Mouse (Mus musculus) kidney, embryonic 14.5 days (tissue): ENCODE data around the gene Kpna3. TPM values are rescaled to one million over a fixed set of nuclear protein-coding genes. Genes with fewer than 3 reads are reported as not detected.

Experiments used
- ATAC-seq: fragments of 200-750 bp; cut with Nextera tagmentation; 2 replicates; pipeline ENCODE4 v1.8.0; 2017; ENCODE audit warnings: moderate number of reproducible peaks, mild to moderate bottlenecking, moderate TSS enrichment, moderate library complexity; ENCODE audit not compliant: low FRiP score, low TSS enrichment
- H3K27ac ChIP-seq: fragments of 300-500 bp; sonication (generic); 2 replicates; pipeline ENCODE4 v1.5.1; 2014; ENCODE audit warnings: low read depth, mild to moderate bottlenecking, low read length, moderate library complexity, mixed read lengths
- H3K27me3 ChIP-seq: fragments of 300-500 bp; sonication (generic); 2 replicates; pipeline ENCODE4 v1.6.1; 2014; ENCODE audit warnings: mild to moderate bottlenecking, low read length; ENCODE audit not compliant: control insufficient read depth, insufficient read depth
- H3K36me3 ChIP-seq: fragments of 300-500 bp; sonication (generic); 2 replicates; pipeline ENCODE4 v1.6.1; 2014; ENCODE audit warnings: low read length, mixed read lengths; ENCODE audit not compliant: control insufficient read depth, insufficient read depth
- H3K4me1 ChIP-seq: fragments of 300-500 bp; sonication (generic); 2 replicates; pipeline ENCODE4 v1.6.1; 2014; ENCODE audit warnings: low read length, mixed read lengths; ENCODE audit not compliant: control insufficient read depth, insufficient read depth
- H3K4me2 ChIP-seq: fragments of 300-500 bp; sonication (generic); replicated peaks from 2 replicates; pipeline ENCODE4 v1.6.1; 2014; ENCODE audit warnings: low read depth, mild to moderate bottlenecking, low read length
- H3K4me3 ChIP-seq: fragments of 300-500 bp; sonication (generic); 2 replicates; pipeline ENCODE4 v1.5.1; 2014; ENCODE audit warnings: mild to moderate bottlenecking, low read length
- H3K9ac ChIP-seq: fragments of 300-500 bp; sonication (generic); 2 replicates; pipeline ENCODE4 v1.6.1; 2014; ENCODE audit warnings: low read depth, mild to moderate bottlenecking, low read length, moderate library complexity
- H3K9me3 ChIP-seq: fragments of 300-500 bp; sonication (generic); 2 replicates; pipeline ENCODE4 v1.6.1; 2016; ENCODE audit warnings: low read length; ENCODE audit not compliant: control insufficient read depth
- WGBS: fragments of 180-500 bp; shearing (Covaris S2); extraction: QIAGEN DNeasy Blood & Tissue Kit; methylation state at CpG from one replicate; pipeline ENCODE4 v1.1.7; 2014; 5-methylcytosine and 5-hydroxymethylcytosine counted together
- polyA plus RNA-seq: library from polyadenylated mRNA; unstranded; fragments of >200 nt; fragmentation: Nextera tagmentation; extraction: Ambion mirVana; gene quantifications from 2 replicates; pipeline ENCODE4 v1.2.1, GENCODE M21; 2014

Kpna3 gene
- 34.4 and 64.9 TPM in 2 replicates for polyA plus RNA-seq

- Histone ChIP-seq H3K27ac (peak within 1 kb of the TSS; percentile 92), H3K36me3 (no peaks in the 10 kb centered on the region), H3K27me3 (no peaks in the 10 kb centered on the region), H3K9ac (peak within 1 kb of the TSS; percentile 97), H3K4me3 (peak within 1 kb of the TSS; percentile 85), H3K4me2 (peak within 1 kb of the TSS; percentile 46), H3K9me3 (no peaks in the 10 kb centered on the region), H3K4me1 (peaks cover 10% of the 10 kb centered on the region; the same call in 1 of the 2 replicates)
- under 1% methylated on average over 75 of the region's 85 CpGs for WGBS
- ATAC-seq = peak; percentile 99
These were observed at the start of gene Kpna3 for GRCm38 (mm10) chr14:61439661-61440559. Gene Kpna3 (minus strand): TSS chr14:61439874.

GRCm38 (mm10) chr14:61460365-61460764 lies 20.7 kb upstream of the Kpna3 start:
- 77% methylated on average over 2 of the region's 2 CpGs for WGBS

DNA sequence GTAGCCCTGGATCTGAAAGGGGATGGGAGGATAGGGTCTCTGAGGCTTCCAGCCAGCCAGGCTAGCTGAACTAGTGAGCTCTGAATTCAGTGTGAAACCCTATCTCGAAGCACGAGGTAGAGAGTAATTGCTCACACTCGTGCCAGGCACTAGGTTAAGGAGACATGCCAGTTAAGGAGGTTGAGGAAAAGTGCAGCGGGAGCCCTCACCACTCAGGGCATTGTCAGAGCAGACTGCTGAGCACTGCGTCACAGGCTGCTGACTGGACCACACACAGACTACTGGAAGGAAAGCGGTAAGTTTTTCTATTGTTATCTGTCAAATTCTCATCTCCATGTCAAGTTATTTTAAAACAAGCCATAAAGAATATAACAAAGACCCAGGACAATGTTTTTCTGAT lies 17.8 kb upstream of the Kpna3 start:
- Histone ChIP-seq H3K4me2 (no peak overlapping the region), H3K27me3 (no peaks in the 10 kb centered on the region), H3K27ac (no peak overlapping the region), H3K4me1 (no peaks in the 10 kb centered on the region), H3K9ac (no peak overlapping the region), H3K4me3 (no peak overlapping the region), H3K9me3 (no peaks in the 10 kb centered on the region), H3K36me3 (no peaks in the 10 kb centered on the region)
- ATAC-seq = no peak
- 54% methylated on average over 6 of the region's 6 CpGs for WGBS

More at GRCm38 (mm10) chr14:61460365-61460764, 20.7 kb upstream of the Kpna3 start:
- no peaks in the 10 kb centered on the region for H3K9me3 ChIP-seq
- no peak overlapping the region for H3K4me3 ChIP-seq
- H3K27ac ChIP-seq = no peak overlapping the region
- no peaks in the 10 kb centered on the region for H3K4me1 ChIP-seq
- no peaks in the 10 kb centered on the region for H3K27me3 ChIP-seq
- no peak for ATAC-seq
- no peak overlapping the region for H3K4me2 ChIP-seq
- no peaks in the 10 kb centered on the region for H3K36me3 ChIP-seq
- H3K9ac ChIP-seq = no peak overlapping the region

DNA sequence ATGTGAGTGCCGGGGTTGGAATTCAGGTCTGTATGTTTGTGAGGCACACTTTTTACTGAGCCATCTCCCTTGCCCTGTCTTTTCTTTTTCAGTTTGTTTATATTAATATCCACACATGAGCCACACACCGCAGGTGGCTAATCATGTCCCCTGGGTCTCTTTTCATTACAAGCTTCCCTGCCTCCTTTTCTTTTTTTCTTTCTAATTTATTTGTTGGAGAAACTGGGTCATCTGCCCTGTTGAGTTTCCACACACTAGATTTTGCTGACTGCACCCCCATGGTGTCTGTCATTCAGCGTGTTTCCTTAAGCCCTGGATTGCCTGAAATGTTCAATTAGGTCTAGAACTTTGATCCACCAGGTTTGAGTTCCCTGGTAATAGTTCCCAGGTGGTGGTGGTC lies 15.9 kb upstream of the Kpna3 start:
- no peak overlapping the region for H3K9ac ChIP-seq
- H3K4me1 ChIP-seq = no peaks in the 10 kb centered on the region
- H3K4me2 ChIP-seq = no peak overlapping the region
- no peak overlapping the region for H3K27ac ChIP-seq
- H3K9me3 ChIP-seq = no peaks in the 10 kb centered on the region
- H3K36me3 ChIP-seq = no peaks in the 10 kb centered on the region
- WGBS = 81% methylated on average over 3 of the region's 3 CpGs
- no peak overlapping the region for H3K4me3 ChIP-seq
- H3K27me3 ChIP-seq = no peaks in the 10 kb centered on the region
- no peak for ATAC-seq

- no peak for ATAC-seq
- Histone ChIP-seq H3K9ac (no peak overlapping the region), H3K4me2 (no peak overlapping the region), H3K36me3 (no peaks in the 10 kb centered on the region), H3K27me3 (no peaks in the 10 kb centered on the region), H3K9me3 (no peaks in the 10 kb centered on the region), H3K27ac (no peak overlapping the region), H3K4me1 (no peaks in the 10 kb centered on the region), H3K4me3 (no peak overlapping the region)
- WGBS = 87% methylated on average over 4 of the region's 4 CpGs
These were observed 13.4 kb upstream of the Kpna3 start for GRCm38 (mm10) chr14:61453032-61453431.

DNA sequence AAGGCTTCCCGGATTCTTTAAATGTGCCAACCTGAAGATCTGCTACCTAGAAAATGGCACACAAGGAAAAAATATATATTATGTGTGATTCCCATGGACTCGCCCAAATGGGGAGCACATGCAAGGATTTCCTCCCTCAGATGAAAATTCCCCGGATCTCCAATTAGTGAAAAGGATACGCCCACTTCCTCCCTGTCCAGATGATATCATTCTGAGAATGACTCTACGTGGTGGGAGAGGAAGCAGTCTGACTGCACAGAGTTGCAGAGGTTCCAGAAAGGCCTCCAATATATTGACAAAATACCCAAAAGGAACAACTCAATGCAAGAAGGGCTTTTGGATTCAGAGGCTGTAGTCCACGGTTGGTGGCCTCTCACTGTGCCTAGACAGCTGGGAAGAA lies 12.8 kb upstream of the Kpna3 start:
- no peaks in the 10 kb centered on the region for H3K4me1 ChIP-seq
- no peak overlapping the region for H3K27ac ChIP-seq
- H3K27me3 ChIP-seq = no peaks in the 10 kb centered on the region
- no peak overlapping the region for H3K4me2 ChIP-seq
- H3K9ac ChIP-seq = no peak overlapping the region
- no peaks in the 10 kb centered on the region for H3K9me3 ChIP-seq
- H3K36me3 ChIP-seq = no peaks in the 10 kb centered on the region
- no peak for ATAC-seq
- 53% methylated on average over 6 of the region's 6 CpGs for WGBS
- no peak overlapping the region for H3K4me3 ChIP-seq

DNA sequence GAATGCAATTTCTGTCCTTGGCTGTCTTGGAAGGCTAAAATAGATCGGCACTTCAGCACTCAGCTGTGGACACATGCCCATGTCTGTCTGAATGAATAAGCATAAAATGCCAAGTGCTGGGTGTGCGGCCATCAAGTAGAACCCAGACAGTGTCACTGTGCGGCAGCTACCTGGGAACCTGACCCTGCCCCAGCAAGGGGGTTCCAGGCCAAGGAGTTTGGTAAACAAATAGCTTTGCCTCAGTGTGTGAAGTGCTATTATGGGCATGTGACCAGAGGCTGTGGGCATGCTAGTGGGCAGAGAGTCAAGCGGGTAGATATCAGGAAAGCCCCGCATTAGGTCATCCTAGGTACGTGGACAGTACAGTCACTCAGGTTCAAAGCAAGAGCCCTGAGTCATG lies 8.1 kb upstream of the Kpna3 start:
- H3K4me3 ChIP-seq = no peak overlapping the region
- no peaks in the 10 kb centered on the region for H3K9me3 ChIP-seq
- WGBS = 81% methylated on average over 6 of the region's 6 CpGs
- no peaks in the 10 kb centered on the region for H3K4me1 ChIP-seq
- no peaks in the 10 kb centered on the region for H3K36me3 ChIP-seq
- no peak overlapping the region for H3K27ac ChIP-seq
- no peak overlapping the region for H3K4me2 ChIP-seq
- H3K9ac ChIP-seq = no peak overlapping the region
- ATAC-seq = no peak
- H3K27me3 ChIP-seq = no peaks in the 10 kb centered on the region

GRCm38 (mm10) chr14:61439141-61439660 lies 473 bp downstream of the Kpna3 start:
- Histone ChIP-seq H3K36me3 (no peaks in the 10 kb centered on the region), H3K4me1 (peaks cover 10% of the 10 kb centered on the region; the same call in 1 of the 2 replicates), H3K4me3 (peak overlapping the region; percentile 85), H3K9me3 (no peaks in the 10 kb centered on the region), H3K9ac (peak overlapping the region; percentile 97), H3K4me2 (peak overlapping the region; percentile 46), H3K27ac (peak overlapping the region; percentile 92), H3K27me3 (no peaks in the 10 kb centered on the region)
- WGBS = under 1% methylated on average over 36 of the region's 62 CpGs
- peak; percentile 75 for ATAC-seq
